28 mouse cellular contexts compared by ENCODE assay signal in the genomic region with DNA sequence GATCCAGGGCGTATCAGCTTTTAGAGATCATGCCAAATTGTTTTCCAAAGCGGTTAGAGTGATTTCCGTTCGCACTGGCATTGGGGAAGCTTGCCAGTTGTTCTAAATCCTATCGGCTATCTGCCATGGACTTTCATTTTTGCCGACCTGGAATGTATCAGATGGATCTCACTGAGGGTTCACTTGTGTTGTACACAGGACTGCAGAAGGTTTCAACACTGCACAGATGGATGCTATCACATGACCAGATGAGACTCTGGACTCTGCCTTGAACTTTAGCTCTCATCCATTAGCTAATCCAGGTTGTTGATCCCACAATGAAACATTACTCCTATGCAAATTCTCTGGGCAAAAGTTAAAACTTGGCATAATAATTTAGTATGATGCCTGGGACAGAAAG. TPM values are rescaled to one million over a fixed set of nuclear protein-coding genes. Genes with fewer than 3 reads are reported as not detected.
DNase-seq lines count a peak whose midpoint lies in the region; ATAC-seq and TF ChIP-seq lines count a peak whose summit lies in the region.
"Had no signal": no experiment of that assay in that cellular context is flagged by ENCODE, and none has a peak within 500 bp of the region (broad histone marks: within the 10 kb centered on the region; RNA-seq: fewer than 3 reads in every experiment).

No protein-coding gene starts in this region.

- peak; percentile 93 for DNase-seq in kidney, adult 2 months
- no peak for DNase-seq in kidney, postnatal 4 days
- peak; percentile 32 for DNase-seq in NIH3T3 (ENCODE audit: low read depth)
- DNase-seq in kidney, postnatal 25 days: peak; percentile 63 to 76
- no peak for DNase-seq in heart, postnatal 25 days (ENCODE audit: low spot score)
- no peak for DNase-seq in urinary bladder, postnatal 25 days (ENCODE audit: low spot score)
- DNase-seq: adrenal gland, adult 8-10 months; cerebellum, adult 11 months; cerebellum, adult 9-11 months; embryo, embryonic 11 days; gastrocnemius, postnatal 14 days; retina, postnatal 1 day; right cerebral cortex, postnatal 14 days had no signal

- no peak for TF ChIP-seq CTCF in kidney, adult 2 months (conservative IDR thresholded peaks at IDR 0.05; ENCODE audit: insufficient read depth, insufficient read length, low read depth, low read length)
- TF ChIP-seq CTCF in intestine, postnatal 0 days (IDR thresholded peaks at IDR 0.05; ENCODE audit: low read depth): no peak

- 50% methylated on average over 6 of the region's 6 CpGs for WGBS in kidney, adult 2 months
- WGBS in intestine, postnatal 0 days: 54% methylated on average over 6 of the region's 6 CpGs

- peak; percentile 85 for ATAC-seq in intestine, postnatal 0 days
- ATAC-seq: activated CD4-positive, CD25-positive, alpha-beta regulatory T cell, adult 4 months; CD4-positive, CD25-positive, alpha-beta regulatory T cell, adult 4 months; forebrain, embryonic 14.5 days; midbrain, embryonic 15.5 days had no signal

- H3K4me2 ChIP-seq in intestine, postnatal 0 days (replicated peaks; ENCODE audit: low read depth): 0 out of 2 replicates have a peak overlapping the region, but pooled peaks have one; percentile 13
- H3K4me2 ChIP-seq: embryonic facial prominence, embryonic 12.5 days; hindbrain, embryonic 14.5 days; limb, embryonic 12.5 days; lung, embryonic 15.5 days; midbrain, embryonic 15.5 days; neural tube, embryonic 15.5 days; stomach, embryonic 15.5 days had no signal

- TF ChIP-seq POLR2A in kidney, adult 2 months (IDR thresholded peaks at IDR 0.05; ENCODE audit: low read depth, low read length): no peak

- H3K36me3 ChIP-seq in kidney, adult 2 months (ENCODE audit: control insufficient read depth, insufficient read depth, low read length): no peaks in the 10 kb centered on the region
- H3K36me3 ChIP-seq in intestine, postnatal 0 days (ENCODE audit: control insufficient read depth, insufficient read depth): no peaks in the 10 kb centered on the region; the same call in 1 of the 2 replicates
- H3K36me3 ChIP-seq: lung, embryonic 15.5 days; neural tube, embryonic 15.5 days; stomach, embryonic 15.5 days had no signal

- intact Hi-C loops in heart, postnatal 25 days (cut with DNase I): no loop called here

- H3K9me3 ChIP-seq in intestine, postnatal 0 days (ENCODE audit: control insufficient read depth): no peaks in the 10 kb centered on the region
- H3K9me3 ChIP-seq: embryonic facial prominence, embryonic 12.5 days; heart, embryonic 10.5 days; limb, embryonic 12.5 days; lung, embryonic 15.5 days; midbrain, embryonic 10.5 days; midbrain, embryonic 15.5 days; neural tube, embryonic 15.5 days; stomach, embryonic 15.5 days had no signal

- peaks cover 16% of the 10 kb centered on the region; the same call in 1 of the 2 replicates for H3K4me1 ChIP-seq in kidney, adult 2 months (ENCODE audit: control insufficient read depth, insufficient read depth, low read length)
- no peaks in the 10 kb centered on the region for H3K4me1 ChIP-seq in intestine, postnatal 0 days (replicated peaks; ENCODE audit: control insufficient read depth, insufficient read depth, low read length)

- H3K27ac ChIP-seq in kidney, adult 2 months (ENCODE audit: insufficient read depth, low read depth, low read length): peak overlapping the region; percentile 99
- H3K27ac ChIP-seq in intestine, postnatal 0 days (ENCODE audit: low read depth, low read length): peak overlapping the region; percentile 79
- H3K27ac ChIP-seq: embryonic facial prominence, embryonic 12.5 days; heart, embryonic 10.5 days; hindbrain, embryonic 14.5 days; left cerebral cortex, adult 2 months; limb, embryonic 12.5 days; liver, embryonic 14.5 days; lung, embryonic 15.5 days; midbrain, embryonic 10.5 days; midbrain, embryonic 15.5 days; neural tube, embryonic 15.5 days; stomach, embryonic 15.5 days had no signal

- H3K9ac ChIP-seq in intestine, postnatal 0 days (ENCODE audit: low read depth, low read length): no peak overlapping the region
- H3K9ac ChIP-seq: embryonic facial prominence, embryonic 12.5 days; hindbrain, embryonic 14.5 days; limb, embryonic 12.5 days; liver, embryonic 14.5 days; lung, embryonic 15.5 days; midbrain, embryonic 15.5 days; neural tube, embryonic 15.5 days; stomach, embryonic 15.5 days had no signal

- H3K27me3 ChIP-seq in kidney, adult 2 months (replicated peaks; ENCODE audit: control insufficient read depth, insufficient read depth, low read length): no peaks in the 10 kb centered on the region
- no peaks in the 10 kb centered on the region for H3K27me3 ChIP-seq in intestine, postnatal 0 days (replicated peaks; ENCODE audit: control insufficient read depth, insufficient read depth, low read length)
- H3K27me3 ChIP-seq: embryonic facial prominence, embryonic 12.5 days; limb, embryonic 12.5 days; lung, embryonic 15.5 days; midbrain, embryonic 15.5 days; neural tube, embryonic 15.5 days; stomach, embryonic 15.5 days had no signal

- no peak overlapping the region for H3K4me3 ChIP-seq in kidney, adult 2 months (ENCODE audit: insufficient read depth, low read depth, low read length)
- H3K4me3 ChIP-seq in intestine, postnatal 0 days (ENCODE audit: low read depth, low read length): no peak overlapping the region
- H3K4me3 ChIP-seq: embryonic facial prominence, embryonic 12.5 days; heart, embryonic 10.5 days; left cerebral cortex, adult 2 months; limb, embryonic 12.5 days; lung, embryonic 15.5 days; midbrain, embryonic 10.5 days; midbrain, embryonic 15.5 days; neural tube, embryonic 15.5 days; stomach, embryonic 15.5 days had no signal

RNA-seq across cellular contexts. Expression of a gene that starts 52.3 kb away (rescaled TPM):
- polyA plus RNA-seq in kidney, adult 2 months (2012; rRNA removed): 20.1 and 23.7 TPM in 2 replicates
- polyA plus RNA-seq in intestine, postnatal 0 days (2015; fragmentation: Nextera tagmentation; extraction: Ambion mirVana): 2.8 and 4.2 TPM in 2 replicates
- total RNA-seq in heart, postnatal 25 days (2021): 10 to 100 TPM; 11.3 to 13.1 TPM

RNA-seq across cellular contexts. Expression of a gene that starts 52.4 kb away (rescaled TPM):
- polyA plus RNA-seq in kidney, adult 2 months (2012; rRNA removed): 27.6 and 31.0 TPM in 2 replicates
- polyA plus RNA-seq in intestine, postnatal 0 days (2015; fragmentation: Nextera tagmentation; extraction: Ambion mirVana): 71.8 and 76.0 TPM in 2 replicates
- 10 to 100 TPM; 35.7 to 47.1 TPM for total RNA-seq in heart, postnatal 25 days (2021)

Comparison
In these comparisons a context has a peak if more than half of its experiments do, and no peak if none do; other contexts are left out.
1. DNase-seq: peak in kidney, adult 2 months (single experiment), NIH3T3 (single experiment) and kidney, postnatal 25 days (2 of 2); none in kidney, postnatal 4 days (0 of 2), heart, postnatal 25 days (single experiment) and urinary bladder, postnatal 25 days (single experiment).